Comparison of ENCODE assay signal across 23 mouse cellular contexts in the genomic region with DNA sequence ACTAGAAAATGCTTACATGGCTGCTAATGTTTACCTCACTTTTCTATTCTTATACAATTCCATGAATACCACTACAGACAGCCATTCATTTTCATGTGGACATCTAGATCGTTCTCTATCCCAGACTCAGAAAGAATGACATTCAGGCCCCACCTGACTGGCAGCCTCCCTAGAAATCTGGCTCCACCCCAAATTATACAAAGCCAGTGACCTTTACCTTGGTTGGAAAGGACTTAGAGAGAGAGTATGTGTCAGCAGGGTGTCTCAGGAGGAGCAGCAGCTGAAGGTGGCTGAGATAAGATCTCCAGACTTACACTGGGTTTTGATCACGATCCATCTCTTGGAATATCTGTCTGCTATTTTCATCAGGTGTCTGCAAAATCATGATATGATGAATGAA. TPM values are rescaled to one million over a fixed set of nuclear protein-coding genes. Genes with fewer than 3 reads are reported as not detected.
"Had no signal": no experiment of that assay in that cellular context is flagged by ENCODE, and none has a peak within 500 bp of the region (broad histone marks: within the 10 kb centered on the region; RNA-seq: fewer than 3 reads in every experiment).

No protein-coding gene starts in this region.

RNA-seq across cellular contexts. Expression of gene Ces2c, which starts 22.0 kb away (rescaled TPM):
- polyA plus RNA-seq: limb, embryonic 10.5 days; limb, embryonic 11.5 days; limb, embryonic 12.5 days; limb, embryonic 13.5 days; limb, embryonic 15.5 days; liver, embryonic 11.5 days; liver, embryonic 12.5 days; liver, embryonic 13.5 days; lung, embryonic 14.5 days; lung, embryonic 15.5 days; lung, embryonic 16.5 days; lung, postnatal 0 days; macrophage; midbrain, embryonic 10.5 days; midbrain, embryonic 11.5 days; midbrain, embryonic 12.5 days; midbrain, embryonic 13.5 days; midbrain, embryonic 14.5 days; midbrain, embryonic 15.5 days; midbrain, embryonic 16.5 days; midbrain, postnatal 0 days; neural tube, embryonic 11.5 days had no signal

RNA-seq across cellular contexts. Expression of gene Ces2b, which starts 37.5 kb away (rescaled TPM):
- polyA plus RNA-seq: limb, embryonic 12.5 days; limb, embryonic 13.5 days; liver, embryonic 11.5 days; macrophage; midbrain, embryonic 10.5 days; myocyte had no signal

RNA-seq across cellular contexts. Expression of gene Ces2e, which starts 57.2 kb away (rescaled TPM):
- polyA plus RNA-seq: limb, embryonic 10.5 days; limb, embryonic 11.5 days; limb, embryonic 12.5 days; limb, embryonic 13.5 days; liver, embryonic 11.5 days; macrophage; midbrain, embryonic 10.5 days; midbrain, embryonic 11.5 days; midbrain, embryonic 12.5 days; midbrain, embryonic 13.5 days; midbrain, embryonic 14.5 days; midbrain, embryonic 15.5 days; midbrain, embryonic 16.5 days; midbrain, postnatal 0 days; neural tube, embryonic 11.5 days had no signal
